ENCODE assay signal across 21 mouse cellular contexts in the genomic region with DNA sequence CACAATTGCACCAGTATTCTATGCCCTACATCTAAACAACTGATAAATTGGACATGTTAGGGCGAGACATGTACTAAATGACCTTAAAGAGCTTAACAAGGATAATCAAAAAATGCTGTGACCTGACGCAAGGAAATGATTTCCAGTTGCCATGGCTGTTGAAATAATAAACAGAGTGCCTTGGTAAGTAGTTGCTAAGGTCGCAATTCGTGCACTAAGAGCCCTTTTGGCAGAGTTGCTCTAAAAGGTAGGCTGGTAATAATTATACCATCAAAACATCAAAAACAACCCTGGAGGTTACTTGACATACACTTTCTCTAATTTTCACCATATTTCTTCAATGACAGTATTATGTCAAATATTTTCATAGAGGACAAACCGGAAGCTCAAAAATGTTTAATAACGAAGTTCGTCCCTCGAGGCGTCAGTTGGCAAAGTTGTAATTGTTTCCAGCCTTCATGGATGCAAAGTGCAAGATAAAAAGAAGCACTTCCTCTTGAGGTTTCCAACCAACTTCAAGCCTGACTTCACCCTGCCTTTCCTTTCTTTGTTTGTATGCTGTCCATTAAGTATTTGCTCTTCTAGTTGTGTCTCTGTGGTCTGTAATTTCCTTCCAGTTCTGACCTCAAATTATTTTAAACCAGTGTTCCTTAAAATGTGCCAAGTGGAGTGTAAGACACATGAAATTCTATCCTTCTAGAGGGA.
DNase-seq lines count a peak whose midpoint lies in the region; ATAC-seq lines count a peak whose summit lies in the region.
"Had no signal": no experiment of that assay in that cellular context is flagged by ENCODE, and none has a peak within 500 bp of the region (broad histone marks: within the 10 kb centered on the region; RNA-seq: fewer than 3 reads in every experiment).

No protein-coding gene starts in this region.

- intact Hi-C loops in heart, postnatal 36 days (cut with DNase I), result no loop called here

- H3K27me3 ChIP-seq in embryonic facial prominence, embryonic 10.5 days (replicated peaks; ENCODE audit: low read depth, poor library complexity, severe bottlenecking), result no peaks in the 10 kb centered on the region
- H3K27me3 ChIP-seq in splenic B cell, adult 2 months (ENCODE audit: control insufficient read depth, insufficient read depth, low read length, poor library complexity, severe bottlenecking), result no peaks in the 10 kb centered on the region
- H3K27me3 ChIP-seq in liver, embryonic 11.5 days (replicated peaks; ENCODE audit: control insufficient read depth, insufficient read depth, low read length), result no peaks in the 10 kb centered on the region
- H3K27me3 ChIP-seq: heart, embryonic 13.5 days; hindbrain, embryonic 15.5 days; kidney, embryonic 15.5 days; limb, embryonic 15.5 days had no signal

- DNase-seq in c-Kit-positive CD71-negative TER-119-negative erythroid progenitor cells, embryonic 14.5 days (ENCODE audit: low read depth), result peak; percentile 13
- DNase-seq in embryonic facial prominence, embryonic 10.5 days (ENCODE audit: low spot score), result peak; percentile 57
- DNase-seq in splenic B cell, adult 2 months (ENCODE audit: low read depth, low spot score), result peak; percentile 31
- DNase-seq in heart, postnatal 36 days, result no peak
- no peak for DNase-seq in liver, embryonic 11.5 days (ENCODE audit: low spot score)
- DNase-seq in gastrocnemius, postnatal 4 days (ENCODE audit: low spot score in 2 of 2), result no peak
- DNase-seq: adrenal gland, postnatal 14 days; cerebellum, adult 18-20 months; heart, adult 11 months; right cerebral cortex, postnatal 4 days; thymus, postnatal 25 days had no signal

- H3K4me3 ChIP-seq in embryonic facial prominence, embryonic 10.5 days, result no peak overlapping the region
- H3K4me3 ChIP-seq in liver, embryonic 11.5 days (ENCODE audit: low read depth, low read length), result no peak overlapping the region
- H3K4me3 ChIP-seq: erythroblast, embryonic 14.5 days; heart, embryonic 13.5 days; hindbrain, embryonic 15.5 days; kidney, embryonic 15.5 days; limb, embryonic 15.5 days had no signal

- H3K4me1 ChIP-seq in embryonic facial prominence, embryonic 10.5 days, result peaks cover 7% of the 10 kb centered on the region; the same call in 1 of the 2 replicates
- H3K4me1 ChIP-seq in liver, embryonic 11.5 days (replicated peaks; ENCODE audit: control insufficient read depth, insufficient read depth, low read length), result no peaks in the 10 kb centered on the region; the same call in 1 of the 2 replicates
- H3K4me1 ChIP-seq: heart, embryonic 13.5 days; hindbrain, embryonic 15.5 days; kidney, embryonic 15.5 days had no signal

- ATAC-seq in hematopoietic stem cell, adult 5-6 weeks (replicated peaks in 1 of 2; ENCODE audit: insufficient read depth in 1 of 2, low FRiP score in 2 of 2, low TSS enrichment in 1 of 2, low read depth in 1 of 2, poor library complexity in 2 of 2, severe bottlenecking in 2 of 2), result peak; percentile 86 to 87
- ATAC-seq in liver, embryonic 11.5 days (replicated peaks; ENCODE audit: low FRiP score), result no peak
- ATAC-seq: forebrain, embryonic 16.5 days; intestine, postnatal 0 days; lung, postnatal 0 days; midbrain, embryonic 16.5 days had no signal

- H3K4me2 ChIP-seq in liver, embryonic 11.5 days, result no peak overlapping the region
- H3K4me2 ChIP-seq: heart, embryonic 13.5 days; hindbrain, embryonic 15.5 days; kidney, embryonic 15.5 days; limb, embryonic 15.5 days had no signal

- peak overlapping the region; percentile 40; the same call in 1 of the 2 replicates for H3K27ac ChIP-seq in embryonic facial prominence, embryonic 10.5 days (replicated peaks)
- no peak overlapping the region for H3K27ac ChIP-seq in liver, embryonic 11.5 days (ENCODE audit: low read depth, low read length)
- H3K27ac ChIP-seq: heart, embryonic 13.5 days; hindbrain, embryonic 15.5 days; kidney, embryonic 15.5 days; limb, embryonic 15.5 days had no signal

- WGBS in embryonic facial prominence, embryonic 10.5 days, result 36% methylated on average over 9 of the region's 9 CpGs
- 51% methylated on average over 9 of the region's 9 CpGs for WGBS in liver, embryonic 11.5 days

- H3K36me3 ChIP-seq in embryonic facial prominence, embryonic 10.5 days (replicated peaks), result no peaks in the 10 kb centered on the region
- no peaks in the 10 kb centered on the region for H3K36me3 ChIP-seq in splenic B cell, adult 2 months (ENCODE audit: control insufficient read depth, insufficient read depth, low read length, poor library complexity, severe bottlenecking)
- no peaks in the 10 kb centered on the region for H3K36me3 ChIP-seq in liver, embryonic 11.5 days (ENCODE audit: control insufficient read depth, insufficient read depth, low read length)
- H3K36me3 ChIP-seq: heart, embryonic 13.5 days; hindbrain, embryonic 15.5 days; kidney, embryonic 15.5 days; limb, embryonic 15.5 days had no signal

- no peaks in the 10 kb centered on the region for H3K9me3 ChIP-seq in embryonic facial prominence, embryonic 10.5 days
- H3K9me3 ChIP-seq in liver, embryonic 11.5 days (ENCODE audit: control insufficient read depth, low read length), result no peaks in the 10 kb centered on the region
- H3K9me3 ChIP-seq: heart, embryonic 13.5 days; hindbrain, embryonic 15.5 days; kidney, embryonic 15.5 days; limb, embryonic 15.5 days had no signal

- no peak overlapping the region for H3K9ac ChIP-seq in liver, embryonic 11.5 days (ENCODE audit: low read depth, low read length)
- H3K9ac ChIP-seq: heart, embryonic 13.5 days; hindbrain, embryonic 15.5 days; kidney, embryonic 15.5 days; limb, embryonic 15.5 days had no signal

Comparison
In these comparisons a context has a peak if more than half of its experiments do, and no peak if none do; other contexts are left out.
1. DNase-seq: peak in c-Kit-positive CD71-negative TER-119-negative erythroid progenitor cells, embryonic 14.5 days (single experiment), embryonic facial prominence, embryonic 10.5 days (single experiment) and splenic B cell, adult 2 months (single experiment); none in heart, postnatal 36 days (0 of 2), liver, embryonic 11.5 days (single experiment) and gastrocnemius, postnatal 4 days (0 of 2).